Mouse (Mus musculus) retina, adult 2 months (tissue): Measurements from ENCODE around the gene Sdhaf1.

ENCODE experiments used
- DNase-seq: peaks from one replicate; pipeline ENCODE4 v3.0.0-alpha.2; 2012; ENCODE audit warnings: low read depth, low spot score

Sdhaf1 gene

DNA sequence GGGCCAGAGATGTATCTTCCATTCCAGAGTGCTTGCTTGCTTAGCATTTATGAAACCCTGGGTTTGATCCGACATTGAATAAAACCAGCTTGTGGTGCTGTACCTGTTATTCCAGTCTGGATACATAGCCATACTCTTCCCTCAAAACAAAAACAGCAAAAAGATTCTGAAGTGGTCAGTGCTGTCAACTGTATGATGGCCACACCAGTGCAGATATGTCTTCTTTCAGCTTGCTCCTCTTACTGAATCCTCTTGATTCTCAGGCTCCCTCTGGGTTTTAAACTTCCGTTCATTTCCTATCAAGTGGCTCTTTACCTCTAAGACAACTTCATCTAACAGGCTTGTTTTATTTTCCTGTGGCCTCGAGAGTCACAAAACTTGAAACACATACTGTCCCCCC is at the start of gene Sdhaf1:
Sdhaf1 (minus strand) TSS at position 101 of the 400 bp plus-strand sequence.
- DNase-seq = no peak

DNA sequence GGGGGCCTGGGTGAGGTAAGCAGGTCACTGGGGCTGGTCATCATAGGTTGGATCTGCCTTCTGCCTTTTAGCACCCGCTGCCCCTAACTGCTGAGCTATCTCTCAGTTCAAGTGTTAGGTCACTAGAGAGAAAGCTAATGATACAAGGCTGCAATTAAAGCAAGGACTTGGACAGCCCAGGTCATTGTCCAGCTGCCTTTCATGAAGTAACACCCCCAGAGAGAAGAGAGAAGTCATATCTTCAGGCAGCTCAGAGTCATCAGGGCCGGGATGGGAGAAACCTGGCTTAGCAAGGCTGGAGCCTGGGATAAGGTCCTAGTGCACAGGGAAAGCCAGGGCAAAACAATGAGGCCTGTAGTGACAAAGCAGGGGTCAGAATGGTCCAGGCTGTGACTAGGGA is 43.8 kb upstream of the Sdhaf1 start:
- DNase-seq = no peak

DNA sequence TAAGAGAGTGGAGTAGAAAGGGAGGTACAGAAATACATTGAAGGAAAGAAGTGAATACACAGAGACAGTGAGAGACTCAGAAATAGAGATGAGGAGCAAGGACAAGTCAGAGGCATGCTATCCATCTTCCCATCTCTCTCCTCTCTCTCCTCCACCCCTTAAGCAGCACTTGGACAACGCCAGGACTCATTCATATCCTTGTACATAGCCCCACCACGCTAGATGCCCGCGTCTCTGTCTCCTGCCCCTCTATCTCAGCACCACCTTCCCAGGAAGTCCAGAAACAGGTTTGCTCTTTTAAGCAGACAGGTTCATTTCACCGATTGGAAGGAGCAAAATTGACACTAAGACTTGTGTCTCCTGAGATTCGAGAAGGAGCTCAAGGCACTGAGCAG is 39.6 kb upstream of the Sdhaf1 start:
- no peak for DNase-seq

- peak; percentile 57 for DNase-seq
These were observed 39.1 kb upstream of the Sdhaf1 start, which contains the start of gene Lrfn3 for GRCm38 (mm10) chr7:30362652-30363343. Lrfn3 (minus strand) TSS chr7:30362772.

- DNase-seq = no peak
These were observed 36.3 kb upstream of the Sdhaf1 start for GRCm38 (mm10) chr7:30360028-30360427.

DNA sequence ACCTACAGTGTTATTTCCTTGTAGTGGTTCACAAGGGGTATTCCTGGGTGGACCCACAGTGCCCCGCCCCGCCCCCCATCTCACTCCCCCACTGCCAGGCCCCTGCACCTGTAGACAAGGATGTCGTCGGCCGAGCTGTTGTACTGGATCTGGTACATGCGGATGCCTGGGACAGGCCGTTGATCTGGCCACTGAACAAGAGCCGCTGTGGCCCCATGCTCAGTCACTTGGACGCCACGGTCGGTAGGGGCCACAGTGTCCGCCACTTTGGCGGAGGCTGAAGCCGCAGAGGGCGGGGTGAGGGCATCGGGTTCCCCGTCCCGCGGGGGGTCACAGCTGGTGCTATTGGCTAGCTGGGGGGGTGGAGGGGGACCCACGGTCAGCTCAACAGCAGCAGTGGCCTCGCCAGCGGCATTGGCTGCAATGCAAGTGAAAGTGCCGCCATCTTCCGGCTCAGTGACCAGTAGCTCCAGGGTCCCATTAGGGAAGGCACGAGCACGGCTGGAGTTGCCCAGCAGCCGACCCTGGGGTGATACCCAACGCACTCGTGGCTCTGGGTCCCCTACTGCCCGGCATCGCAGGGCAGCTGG is 35.7 kb upstream of the Sdhaf1 start:
- no peak for DNase-seq

- DNase-seq = no peak
These were observed 34.9 kb upstream of the Sdhaf1 start for GRCm38 (mm10) chr7:30358378-30359186.

DNA sequence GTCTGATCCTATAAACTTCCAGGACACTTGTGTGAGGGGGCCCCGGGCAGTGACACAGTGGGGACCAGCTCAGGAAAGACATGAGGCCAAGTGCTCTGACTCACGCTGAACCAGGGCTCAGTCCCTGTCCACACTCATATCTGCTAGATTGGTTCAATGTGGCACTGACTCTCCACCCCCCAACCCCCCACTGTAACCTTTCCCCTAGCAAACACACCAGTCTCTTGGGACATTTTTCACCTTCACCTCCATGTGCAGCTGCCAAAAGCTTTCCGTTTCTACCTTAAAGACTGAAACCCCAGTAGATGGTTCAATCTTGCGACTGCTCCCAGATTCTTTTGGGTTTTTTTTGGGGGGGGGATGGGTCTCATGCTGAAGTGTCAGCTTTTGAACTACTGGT is 30.4 kb upstream of the Sdhaf1 start:
- DNase-seq = no peak

- peak; percentile 38 for DNase-seq
These were observed 29.7 kb upstream of the Sdhaf1 start for GRCm38 (mm10) chr7:30353279-30353822.

DNA sequence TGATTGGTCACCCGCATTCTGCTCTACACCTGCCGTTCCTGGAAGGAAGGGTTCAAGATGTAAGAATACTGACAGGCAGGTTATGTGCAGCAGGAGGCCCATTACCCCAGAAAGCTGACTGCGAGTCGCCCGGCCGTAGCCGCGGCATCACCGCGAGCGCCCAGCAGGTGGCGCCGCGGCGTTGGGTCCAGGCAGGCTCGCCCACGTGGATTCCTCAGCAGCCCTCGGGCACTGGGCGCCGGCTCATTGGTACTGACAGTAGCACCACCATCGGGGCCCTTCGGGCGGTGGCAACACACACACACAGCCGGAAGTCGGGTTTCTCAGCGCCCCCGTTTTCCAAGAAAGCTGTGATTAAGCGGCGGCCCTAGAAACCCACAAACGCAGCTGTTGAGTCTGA is 24.1 kb upstream of the Sdhaf1 start:
- DNase-seq = peak; percentile 42

DNA sequence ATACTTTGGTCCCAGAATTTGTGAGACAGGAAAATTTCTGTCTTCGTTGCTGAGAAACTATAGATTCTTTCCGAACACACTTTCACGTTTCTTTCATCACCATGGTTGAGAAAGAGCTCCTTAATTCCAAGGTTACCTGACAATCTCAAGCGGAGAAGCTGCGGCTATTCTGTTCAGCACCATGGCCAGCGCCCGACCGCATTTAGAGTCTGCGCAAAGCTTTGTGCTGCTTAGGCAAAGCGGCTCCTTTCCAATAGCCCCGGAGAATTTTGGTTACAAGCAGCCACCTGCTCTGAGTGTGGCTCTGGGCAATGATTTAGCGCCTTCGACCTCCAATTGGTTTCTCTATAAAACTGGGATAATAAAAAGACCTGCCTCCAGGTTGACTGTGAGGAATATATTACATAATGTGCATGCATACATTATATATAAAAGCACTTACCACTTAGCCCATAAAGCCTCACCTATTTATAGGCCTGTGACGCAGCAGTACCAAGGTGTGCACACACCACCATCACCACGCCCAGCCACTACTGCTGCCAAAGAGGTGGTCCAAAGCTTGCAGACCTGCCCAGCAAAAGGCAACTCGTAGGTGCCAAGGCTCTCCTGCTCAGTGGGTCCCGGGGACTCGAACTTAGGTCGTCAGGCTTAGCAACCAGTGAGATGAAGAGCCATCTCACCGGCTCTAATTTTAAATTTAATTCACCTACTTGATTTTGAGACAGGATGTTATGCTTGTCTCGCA is 23.1 kb upstream of the Sdhaf1 start:
- no peak for DNase-seq

GRCm38 (mm10) chr7:30339432-30340109 is 15.9 kb upstream of the Sdhaf1 start:
- DNase-seq = no peak

GRCm38 (mm10) chr7:30336384-30336783 is 12.7 kb upstream of the Sdhaf1 start:
- DNase-seq = peak; percentile 67

GRCm38 (mm10) chr7:30335688-30336087 is 12.0 kb upstream of the Sdhaf1 start:
- no peak for DNase-seq

DNA sequence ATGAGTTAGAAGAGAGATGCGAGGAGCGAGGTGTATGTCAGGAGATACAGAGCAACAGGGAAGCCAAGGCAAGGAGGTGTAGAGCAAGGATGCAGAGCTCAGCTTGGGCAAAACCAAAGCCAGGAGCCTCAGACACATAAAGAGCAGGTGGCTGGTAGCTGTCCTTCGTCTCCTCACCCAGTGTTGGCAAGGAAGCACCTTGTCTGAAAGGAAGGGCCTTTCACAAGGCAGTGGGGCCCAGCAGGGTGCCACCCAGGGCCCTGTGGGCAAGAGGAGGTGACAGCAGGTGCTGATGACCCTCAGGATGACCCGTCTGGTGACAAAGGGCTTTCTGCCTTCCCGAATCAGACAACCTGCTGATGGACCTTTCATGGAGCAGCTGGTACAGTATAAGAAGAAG is 10.9 kb upstream of the Sdhaf1 start:
- no peak for DNase-seq

DNA sequence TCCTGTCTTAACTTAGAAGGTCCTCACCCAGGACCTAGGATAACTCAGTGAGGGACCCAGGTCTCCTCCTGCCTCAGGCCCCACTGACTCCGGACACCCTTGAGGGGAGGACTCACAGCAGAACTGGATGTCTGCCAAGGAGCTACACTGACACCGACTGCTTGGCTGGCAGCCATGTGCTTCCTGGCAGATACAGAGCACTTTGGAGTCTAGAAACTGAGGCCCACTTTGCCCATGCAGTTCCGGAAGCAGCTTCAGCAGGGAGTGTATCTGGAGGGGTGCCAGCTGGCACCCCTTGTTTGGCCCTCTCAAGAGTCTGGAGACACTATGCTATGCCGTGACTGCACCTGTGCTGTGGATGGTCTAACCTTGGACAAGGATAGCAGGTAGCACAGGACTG is 9.7 kb upstream of the Sdhaf1 start:
- DNase-seq = no peak

- no peak for DNase-seq
These were observed 9.0 kb upstream of the Sdhaf1 start for GRCm38 (mm10) chr7:30332622-30333259.

DNA sequence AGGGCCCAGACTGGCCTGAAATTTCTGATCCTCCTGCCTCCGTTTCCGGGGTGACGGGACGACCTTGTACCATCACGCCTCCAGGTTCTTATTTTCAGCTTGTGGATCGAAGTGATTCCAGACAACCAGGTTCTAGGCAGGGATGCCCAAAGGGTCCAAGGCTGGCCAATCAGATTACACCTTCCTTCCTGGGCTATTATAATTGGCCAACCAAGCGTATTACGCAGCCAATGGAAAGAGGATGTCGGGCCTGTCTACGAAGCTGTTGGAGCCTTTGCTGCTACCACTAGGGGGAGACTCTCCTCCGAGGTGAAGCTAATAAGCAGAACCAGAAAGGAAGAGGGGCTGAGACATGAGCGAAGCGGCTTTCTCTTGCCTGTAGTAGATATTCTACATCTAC is 8.2 kb upstream of the Sdhaf1 start:
- DNase-seq = peak; percentile 82

DNA sequence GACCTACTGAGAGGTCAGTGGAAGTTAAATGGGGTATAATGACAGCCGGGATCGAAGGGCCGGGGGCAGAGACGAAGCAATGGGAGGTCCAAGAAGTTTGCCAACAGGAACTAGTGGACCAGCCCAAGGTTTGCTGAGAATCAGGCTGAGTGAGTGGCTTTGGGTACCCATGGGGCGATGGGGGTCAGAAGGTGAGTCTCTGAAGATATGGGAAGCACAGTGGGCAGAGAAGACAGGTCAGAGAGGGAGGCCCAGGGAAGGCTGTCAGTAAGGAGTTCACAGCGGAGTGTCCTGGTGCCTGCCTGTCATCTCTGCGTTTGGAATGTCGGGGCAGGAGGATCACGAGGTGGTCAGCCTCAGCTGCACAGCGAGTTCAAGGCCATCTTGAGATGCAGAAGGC is 4.7 kb upstream of the Sdhaf1 start:
- no peak for DNase-seq

DNA sequence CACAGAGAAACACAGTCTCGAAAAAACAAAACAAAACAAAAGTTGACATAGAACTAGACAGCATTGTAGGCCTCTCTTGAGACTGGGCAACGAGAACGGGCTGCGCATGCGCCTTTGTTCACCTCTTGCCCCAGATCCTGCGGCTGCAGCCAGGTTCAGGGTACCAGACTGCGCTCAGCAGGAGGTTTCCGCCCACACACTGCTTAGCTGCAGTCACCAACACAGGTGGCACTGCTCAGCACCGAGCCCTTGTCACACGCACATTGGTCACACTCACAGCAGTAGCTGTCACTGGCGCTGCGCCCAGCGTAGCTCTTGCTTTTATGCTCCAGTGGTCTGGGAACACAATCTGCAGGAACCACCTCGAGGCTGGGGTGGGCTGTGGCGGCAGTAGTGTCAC is 3.4 kb upstream of the Sdhaf1 start:
- no peak for DNase-seq

DNA sequence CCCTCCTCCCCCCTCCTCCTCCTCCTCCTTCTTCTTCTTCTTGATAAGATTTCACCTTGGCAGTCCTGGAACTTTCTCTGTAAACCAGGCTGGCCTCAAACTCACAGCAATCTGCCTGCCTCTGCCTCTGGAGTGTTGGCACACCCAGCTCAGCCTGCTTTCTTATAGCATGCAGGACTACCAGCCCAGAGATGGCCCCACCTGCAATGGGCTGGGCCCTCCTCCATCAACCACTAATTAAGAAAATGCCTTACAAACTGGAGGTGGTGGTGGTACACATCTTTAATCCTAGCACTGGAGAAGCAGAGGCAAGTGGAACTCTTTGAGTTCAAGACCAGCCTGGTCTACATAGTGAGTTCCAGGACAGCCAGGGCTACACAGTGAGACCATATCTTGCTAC is 2.7 kb upstream of the Sdhaf1 start:
- DNase-seq = no peak
